Mouse (Mus musculus) G1E (cell line): ENCODE results near the gene Tjp3.

ENCODE experiments used
- CTCF ChIP-seq: IDR thresholded peaks from 2 replicates; pipeline ENCODE4 v1.5.1; 2012; ENCODE audit warnings: low read depth, low read length, inconsistent platforms, mixed read lengths
- GATA1 ChIP-seq: IDR thresholded peaks from 2 replicates; pipeline ENCODE4 v1.6.1; 2012; ENCODE audit warnings: borderline replicate concordance, low read length, inconsistent platforms, mixed read lengths

DNA sequence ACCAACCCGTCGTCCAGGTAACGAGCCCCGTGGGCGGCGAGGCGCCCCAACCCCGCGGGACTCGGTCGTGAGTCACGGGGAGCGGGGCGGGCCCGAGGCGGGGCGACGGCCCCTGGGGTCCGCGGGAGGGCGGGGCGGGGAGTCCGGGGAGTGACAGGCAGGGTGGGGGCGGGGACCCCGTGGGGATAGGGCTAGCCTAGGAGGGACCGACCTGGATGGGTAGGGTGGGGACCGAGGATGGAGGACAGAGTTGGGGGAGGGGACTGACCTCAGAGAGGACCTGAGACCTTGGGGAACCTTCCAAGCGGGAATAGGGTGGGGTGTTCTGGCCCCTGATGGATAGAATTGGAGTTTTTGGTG lies 58.2 kb downstream of the Tjp3 start:
- TF ChIP-seq CTCF (no peak), GATA1 (no peak)
